ENCODE assay signal across 26 mouse cellular contexts in genomic region chr9:118100484-118100883, GRCm38 (mm10).
"Had no signal": no experiment of that assay in that cellular context is flagged by ENCODE, and none has a peak within 500 bp of the region (broad histone marks: within the 10 kb centered on the region; RNA-seq: fewer than 3 reads in every experiment).

No protein-coding gene starts in this region.

- H3K9ac ChIP-seq: embryonic facial prominence, embryonic 12.5 days; embryonic facial prominence, embryonic 13.5 days; embryonic facial prominence, embryonic 15.5 days; forebrain, embryonic 12.5 days; forebrain, embryonic 13.5 days; forebrain, embryonic 15.5 days; forebrain, postnatal 0 days had no signal

- H3K27ac ChIP-seq: embryonic facial prominence, embryonic 10.5 days; embryonic facial prominence, embryonic 12.5 days; embryonic facial prominence, embryonic 13.5 days; embryonic facial prominence, embryonic 15.5 days; forebrain, embryonic 10.5 days; forebrain, embryonic 12.5 days; forebrain, embryonic 13.5 days; forebrain, embryonic 15.5 days; gastrocnemius, adult 2 months had no signal

- H3K27me3 ChIP-seq: embryonic facial prominence, embryonic 12.5 days; embryonic facial prominence, embryonic 13.5 days; embryonic facial prominence, embryonic 15.5 days; forebrain, embryonic 12.5 days; forebrain, embryonic 13.5 days; forebrain, embryonic 15.5 days had no signal

- DNase-seq: cerebellum, adult 2 months; cerebellum, adult 8-10 months; cerebellum, adult 9-10 months; cerebellum, adult 9-11 months; cerebellum, postnatal 10 days; cerebellum, postnatal 14 days; cerebellum, postnatal 25 days; cerebellum, postnatal 36 days; embryo, embryonic 11 days; forebrain, postnatal 0 days; gastrocnemius, adult 2 months; gastrocnemius, postnatal 10 days; gastrocnemius, postnatal 14 days; gastrocnemius, postnatal 25 days; gastrocnemius, postnatal 36 days; heart, adult 18-20 months had no signal

- H3K4me3 ChIP-seq: embryonic facial prominence, embryonic 10.5 days; embryonic facial prominence, embryonic 12.5 days; embryonic facial prominence, embryonic 13.5 days; embryonic facial prominence, embryonic 15.5 days; erythroblast, embryonic 14.5 days; forebrain, embryonic 10.5 days; forebrain, embryonic 12.5 days; forebrain, embryonic 13.5 days; forebrain, embryonic 15.5 days; gastrocnemius, adult 2 months had no signal

- H3K36me3 ChIP-seq: embryonic facial prominence, embryonic 10.5 days; embryonic facial prominence, embryonic 12.5 days; embryonic facial prominence, embryonic 13.5 days; embryonic facial prominence, embryonic 15.5 days; forebrain, embryonic 10.5 days; forebrain, embryonic 12.5 days; forebrain, embryonic 15.5 days had no signal

- H3K9me3 ChIP-seq: embryonic facial prominence, embryonic 10.5 days; embryonic facial prominence, embryonic 12.5 days; embryonic facial prominence, embryonic 13.5 days; embryonic facial prominence, embryonic 15.5 days; forebrain, embryonic 10.5 days; forebrain, embryonic 12.5 days; forebrain, embryonic 13.5 days; forebrain, embryonic 15.5 days had no signal

- H3K4me2 ChIP-seq: embryonic facial prominence, embryonic 12.5 days; embryonic facial prominence, embryonic 13.5 days; embryonic facial prominence, embryonic 15.5 days; forebrain, embryonic 12.5 days; forebrain, embryonic 13.5 days; forebrain, embryonic 15.5 days had no signal

- ATAC-seq: forebrain, embryonic 13.5 days; forebrain, embryonic 15.5 days; forebrain, embryonic 16.5 days; forebrain, postnatal 0 days had no signal
